Mouse (Mus musculus): Measurements from ENCODE around the gene Tefm.

- no peak for TF ChIP-seq CTCF (conservative IDR thresholded peaks at IDR 0.05; ENCODE audit: insufficient read depth, insufficient read length, low read depth, low read length)
- TF ChIP-seq POLR2A (IDR thresholded peaks at IDR 0.05; ENCODE audit: low read depth, low read length) = no peak
Measured at GRCm38 (mm10) chr11:80098444-80099056, 43.4 kb downstream of the Tefm start.

Measured in kidney, adult 2 months (tissue).